Mouse (Mus musculus) yolk sac, embryonic 10.5 days (tissue): Measurements from ENCODE around the gene Scnn1a.

Source experiments
- DNase-seq: peaks from one replicate; pipeline ENCODE4 v3.0.0-alpha.2; 2017; ENCODE audit warnings: low spot score

Scnn1a gene

DNA sequence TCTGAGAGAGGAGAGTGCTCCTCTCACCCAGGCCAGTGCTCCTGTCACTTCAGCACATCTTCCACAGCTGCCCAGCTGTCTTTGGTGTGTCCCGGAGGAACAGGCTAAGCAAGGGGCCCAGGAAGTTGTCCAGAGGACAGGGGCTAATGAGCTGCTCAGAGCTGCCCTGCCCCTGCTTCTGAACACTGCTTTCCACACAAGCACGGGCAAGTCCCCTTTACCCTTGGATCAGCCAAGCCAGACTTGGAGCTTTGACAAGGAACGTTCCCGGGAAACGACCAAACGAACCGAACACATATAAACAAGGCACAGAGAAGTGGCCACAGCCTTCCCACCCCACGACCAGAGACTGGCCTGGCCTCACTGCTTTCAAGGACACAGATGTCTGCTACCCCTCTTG lies 23.6 kb downstream of the Scnn1a start:
- no peak for DNase-seq

DNA sequence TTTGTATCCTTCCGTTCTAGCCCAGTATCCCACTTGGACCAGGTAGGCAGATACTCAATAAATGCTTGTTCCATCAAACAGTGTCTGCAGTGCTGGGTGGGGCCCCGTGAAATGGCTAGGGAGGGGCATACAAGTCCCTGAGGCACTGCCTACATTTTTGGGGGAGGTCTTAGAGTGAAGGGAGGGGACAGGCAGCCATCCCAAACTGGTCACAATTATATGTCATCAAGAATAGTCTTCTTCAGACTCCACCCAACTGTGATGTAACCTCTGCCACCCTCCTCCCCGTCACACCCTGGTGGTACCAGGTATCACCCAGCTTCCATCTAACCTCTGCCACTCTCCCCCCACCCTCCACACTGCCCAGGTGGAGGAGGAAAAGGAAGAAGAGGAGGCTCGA lies 24.4 kb downstream of the Scnn1a start:
- DNase-seq = no peak

DNA sequence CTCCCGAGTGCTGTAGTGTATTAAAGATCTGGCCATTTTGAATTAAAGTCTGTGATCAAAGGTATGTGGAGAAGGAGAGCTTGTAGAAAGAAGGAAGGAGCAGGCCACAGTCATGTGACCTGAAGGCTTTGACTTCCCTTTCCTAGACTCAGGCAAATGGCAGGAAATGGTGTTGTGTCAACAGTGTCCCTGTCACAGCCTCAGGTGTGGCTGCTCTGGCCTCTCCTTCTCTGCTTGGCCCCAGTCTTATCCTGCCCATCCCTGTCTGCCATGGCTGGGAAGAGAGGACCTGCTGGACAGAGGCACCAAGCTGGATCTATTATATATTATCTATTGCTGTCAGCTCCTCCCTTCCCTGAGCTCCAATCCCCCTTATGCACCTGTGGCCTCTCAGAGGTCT lies 25.2 kb downstream of the Scnn1a start:
- no peak for DNase-seq

DNA sequence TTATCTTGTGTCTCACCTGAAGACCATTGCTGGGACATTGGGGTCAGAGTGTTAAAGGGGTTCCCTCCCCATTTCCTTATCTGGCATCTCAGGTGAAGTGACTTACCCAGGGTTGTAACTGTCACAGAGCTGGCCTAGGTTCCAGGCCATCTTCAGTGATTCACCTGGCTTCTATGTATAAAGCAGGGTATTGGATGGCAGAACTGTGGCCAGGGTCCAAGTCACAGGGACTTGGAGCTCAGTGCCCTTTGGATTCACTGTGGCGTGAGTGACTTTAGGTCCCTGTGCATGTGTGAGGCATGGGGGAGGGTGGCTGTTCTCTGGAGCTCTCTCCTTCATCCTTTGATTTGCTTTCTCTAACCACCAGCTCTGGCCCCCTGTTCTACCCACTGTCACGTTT lies 25.6 kb downstream of the Scnn1a start:
- no peak for DNase-seq

DNA sequence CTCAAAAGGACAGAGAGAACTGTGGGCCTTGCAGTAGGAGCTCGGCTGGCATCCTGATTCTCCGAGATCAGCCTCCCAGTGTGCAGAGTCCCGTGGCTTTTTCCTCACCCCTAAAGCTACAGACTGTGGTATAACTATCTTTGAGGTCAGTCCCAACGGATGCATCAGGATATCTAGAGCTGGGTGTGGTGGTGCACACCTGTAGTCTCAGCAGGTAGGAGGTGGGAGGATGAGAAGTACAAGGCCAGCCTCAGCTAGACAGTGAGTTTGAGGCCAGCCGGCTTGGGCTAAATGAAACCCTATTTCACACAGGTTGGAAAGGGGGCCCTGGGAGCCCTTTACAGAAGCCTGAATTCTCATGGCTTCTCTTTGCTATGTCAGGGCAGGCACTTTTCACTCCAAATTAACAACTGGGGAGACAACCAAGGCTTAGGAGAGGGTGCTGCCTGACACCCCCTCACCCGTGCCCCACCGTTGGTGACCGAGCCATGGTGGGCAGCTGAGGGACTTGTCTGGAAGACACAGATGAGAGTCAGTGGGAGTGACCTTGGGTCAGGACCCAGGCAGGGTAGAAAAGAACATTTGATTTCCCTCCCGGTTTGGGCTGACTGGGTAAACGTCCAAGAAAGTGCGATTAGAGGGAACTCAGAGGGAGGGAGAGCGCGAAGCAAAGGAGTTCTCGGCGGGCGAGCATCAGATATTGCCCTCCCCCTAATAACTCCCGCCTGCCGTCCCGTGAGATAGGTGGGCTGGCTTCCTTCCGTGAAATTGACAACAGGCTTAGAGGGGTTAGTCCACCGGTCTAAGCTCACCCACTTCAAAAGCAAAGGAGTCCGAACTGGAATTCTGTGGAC lies 28.5 kb downstream of the Scnn1a start, which contains the start of gene Tnfrsf1a:
Gene Tnfrsf1a, plus strand, starts transcription at position 642 of the 854 bp plus-strand sequence.
- peak; percentile 59 for DNase-seq

DNA sequence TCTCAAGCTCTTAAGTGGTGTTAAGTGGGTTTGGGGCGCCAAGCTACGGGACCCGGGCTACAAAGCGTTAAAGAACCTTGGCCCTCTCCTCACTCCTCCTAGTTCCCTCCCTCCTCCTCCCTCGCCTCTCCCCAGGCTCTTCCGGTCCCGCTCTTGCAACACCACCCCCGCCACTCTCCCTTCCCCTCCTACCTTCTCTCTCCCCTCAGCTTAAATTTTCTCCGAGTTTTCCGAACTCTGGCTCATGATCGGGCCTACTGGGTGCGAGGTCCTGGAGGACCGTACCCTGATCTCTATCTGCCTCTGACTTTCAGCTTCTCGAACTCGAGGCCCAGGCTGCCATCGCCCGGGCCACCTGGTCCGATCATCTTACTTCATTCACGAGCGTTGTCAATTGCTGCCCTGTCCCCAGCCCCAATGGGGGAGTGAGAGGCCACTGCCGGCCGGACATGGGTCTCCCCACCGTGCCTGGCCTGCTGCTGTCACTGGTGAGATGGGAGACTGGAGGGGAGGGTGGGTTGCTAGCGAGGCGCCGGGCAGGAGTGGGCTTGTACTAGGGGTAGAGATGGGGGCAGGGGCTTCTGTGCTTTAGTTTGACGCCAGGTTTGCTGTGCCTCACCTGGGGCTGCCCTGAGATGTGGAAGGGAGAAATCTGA lies 29.2 kb downstream of the Scnn1a start:
- peak; percentile 84 for DNase-seq

DNA sequence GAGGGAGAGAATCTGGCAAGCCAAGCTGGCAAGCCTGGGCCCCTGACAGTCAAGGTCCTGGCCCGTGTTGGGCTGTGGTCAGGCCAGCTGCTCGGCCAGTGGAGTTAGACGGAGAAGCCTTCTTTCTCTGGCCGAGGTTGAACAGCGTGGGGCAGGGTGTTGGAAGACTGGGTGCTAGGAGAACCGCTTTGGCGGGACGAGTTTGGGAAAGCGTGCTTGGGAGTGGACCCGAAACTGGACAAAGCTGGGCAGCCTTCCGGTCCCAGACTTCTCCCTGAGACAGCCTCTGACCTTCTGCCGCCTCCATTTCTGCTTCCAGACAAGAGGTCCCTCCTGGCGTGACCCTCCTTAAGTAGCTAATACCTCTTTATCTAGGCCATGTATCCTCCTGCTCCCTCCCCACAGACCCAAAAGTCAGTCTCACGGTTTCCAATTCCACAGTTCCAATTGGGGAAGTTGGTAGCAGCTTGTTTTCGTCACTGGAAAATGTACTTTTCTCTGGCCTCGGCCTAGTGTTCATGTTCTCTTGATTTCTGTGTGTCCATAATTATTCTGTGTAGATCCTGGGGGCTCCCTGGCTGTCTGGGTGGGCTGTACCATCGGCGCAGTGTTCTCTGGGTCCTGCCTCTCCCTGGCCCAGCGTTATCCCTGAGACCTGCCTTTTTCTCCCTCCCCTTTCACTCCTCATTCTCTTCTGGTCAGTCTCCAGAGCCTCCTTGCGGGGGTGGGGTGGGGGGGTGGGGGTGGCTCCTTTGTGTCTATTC lies 30.0 kb downstream of the Scnn1a start:
- DNase-seq = no peak

DNA sequence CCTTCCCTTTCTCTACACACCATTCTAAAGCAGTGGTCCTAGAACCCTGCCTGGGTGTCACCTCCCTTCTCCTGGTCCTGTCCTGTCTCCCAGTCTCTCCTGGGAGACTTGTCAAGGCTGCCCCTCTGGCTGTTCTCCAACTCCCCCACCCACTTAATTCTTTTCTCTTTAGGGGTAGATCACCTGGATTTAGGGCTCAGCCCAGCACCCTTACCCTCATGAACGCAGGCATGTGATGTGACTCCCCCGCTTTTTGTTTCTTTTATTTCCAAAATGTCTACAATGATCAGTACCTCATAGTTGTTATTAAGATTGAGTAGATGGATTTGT lies 30.5 kb downstream of the Scnn1a start:
- no peak for DNase-seq

DNA sequence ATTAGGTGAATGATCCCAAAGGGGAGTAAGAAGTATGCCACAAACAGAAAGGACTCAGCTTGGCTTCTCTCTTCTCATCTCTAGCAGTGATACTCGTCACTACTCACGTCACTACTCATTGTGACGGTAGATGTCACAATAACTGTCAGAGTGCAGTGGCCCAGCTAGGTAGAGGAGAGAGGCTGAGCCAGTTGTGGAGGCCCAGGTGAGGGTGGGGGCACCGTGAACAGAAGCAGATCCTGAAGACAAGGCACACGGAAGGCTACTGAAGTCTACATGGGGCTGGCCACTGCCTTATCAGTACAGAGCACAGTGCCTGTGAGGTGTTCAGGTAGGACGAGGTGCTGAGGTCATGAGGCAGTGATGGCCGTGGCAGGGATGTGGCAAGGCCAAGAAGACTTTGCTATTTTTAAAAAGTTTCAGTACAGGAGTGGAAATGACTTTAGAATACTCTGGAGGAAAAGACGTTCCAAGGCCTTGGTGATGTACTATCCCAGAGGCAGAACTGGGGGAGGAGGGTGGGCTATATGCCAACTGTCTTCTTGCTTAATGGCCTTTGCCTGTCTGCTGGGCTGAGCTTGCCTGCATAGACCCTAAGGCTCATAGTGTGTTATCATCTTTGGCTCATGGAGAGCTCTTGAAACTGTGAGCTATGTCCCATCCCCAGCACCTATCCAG lies 31.0 kb downstream of the Scnn1a start:
- no peak for DNase-seq

DNA sequence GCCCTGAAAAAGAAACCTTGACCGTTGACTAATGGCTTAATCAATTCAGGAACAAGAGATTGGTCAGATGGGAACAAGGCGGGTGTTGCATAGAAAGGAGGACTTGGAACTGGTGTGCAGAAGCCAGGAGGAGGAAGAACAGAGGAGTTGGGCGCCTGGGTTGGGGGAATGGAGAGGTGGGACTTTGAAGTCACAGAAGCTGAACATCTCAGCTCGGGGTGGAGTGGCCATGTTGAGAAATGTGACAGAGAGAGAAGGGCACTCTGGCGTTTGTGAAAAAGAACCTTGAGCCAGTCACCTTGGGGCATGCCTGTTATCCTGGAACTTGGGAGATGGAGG lies 31.6 kb downstream of the Scnn1a start:
- no peak for DNase-seq

DNA sequence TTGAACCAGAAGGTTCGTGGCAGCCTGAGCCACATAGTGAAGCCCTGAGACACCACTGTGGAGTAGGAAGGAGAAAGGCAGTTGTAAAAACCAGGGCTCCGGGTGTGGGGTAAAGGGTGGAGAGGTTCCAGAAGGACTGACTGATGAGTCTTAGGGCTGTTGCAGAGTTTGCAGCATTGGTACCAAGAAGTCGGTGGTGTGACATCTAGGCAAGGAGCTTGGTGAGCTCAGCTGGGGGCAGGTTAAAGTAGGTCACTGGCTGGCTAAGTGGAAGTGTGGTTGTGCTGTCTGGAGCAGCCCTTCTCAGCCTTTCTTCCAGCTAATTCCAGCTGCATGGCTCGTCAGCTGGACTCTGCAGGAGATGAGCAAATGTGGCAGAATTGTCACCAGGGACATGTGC lies 32.4 kb downstream of the Scnn1a start:
- DNase-seq = no peak

DNA sequence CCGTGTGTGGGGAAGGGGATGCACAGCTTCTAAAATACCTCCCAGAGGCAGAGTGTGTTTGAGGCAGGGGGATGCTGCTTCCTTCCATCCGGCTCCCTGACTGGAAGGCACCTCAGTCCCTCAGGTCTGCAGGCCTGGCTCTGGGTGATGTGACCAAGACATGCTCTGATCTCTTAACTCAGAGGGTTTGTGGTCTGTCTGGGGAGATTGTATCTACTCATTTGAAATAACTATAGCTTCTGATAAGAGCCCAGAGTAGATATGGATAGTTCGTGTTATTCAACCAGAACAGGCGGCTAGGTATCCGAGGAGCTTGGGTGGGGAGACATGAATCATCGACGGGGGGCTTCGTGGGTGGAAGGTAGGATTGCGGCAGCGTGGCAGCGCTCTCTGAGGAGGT lies 32.8 kb downstream of the Scnn1a start:
- no peak for DNase-seq

DNA sequence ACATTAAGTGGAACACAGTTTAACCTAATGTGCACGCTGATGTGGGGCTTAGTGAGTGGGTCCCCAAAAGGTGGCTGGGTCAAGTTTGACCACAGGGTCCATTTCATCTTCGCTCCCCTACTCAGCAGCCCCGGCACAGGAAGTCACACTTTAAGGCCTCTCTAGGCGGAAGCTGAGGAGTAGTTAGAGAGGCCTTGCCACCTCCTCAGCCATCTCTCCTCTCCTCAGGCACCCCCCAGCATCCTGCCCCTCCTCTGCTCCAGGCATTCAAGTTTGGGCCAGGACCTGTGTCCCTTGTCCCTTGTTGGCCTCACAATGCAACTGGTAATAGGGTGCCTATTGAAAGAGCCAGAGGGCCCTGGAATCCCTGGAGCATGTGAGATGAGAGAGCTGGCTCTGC lies 33.2 kb downstream of the Scnn1a start:
- DNase-seq = no peak

DNA sequence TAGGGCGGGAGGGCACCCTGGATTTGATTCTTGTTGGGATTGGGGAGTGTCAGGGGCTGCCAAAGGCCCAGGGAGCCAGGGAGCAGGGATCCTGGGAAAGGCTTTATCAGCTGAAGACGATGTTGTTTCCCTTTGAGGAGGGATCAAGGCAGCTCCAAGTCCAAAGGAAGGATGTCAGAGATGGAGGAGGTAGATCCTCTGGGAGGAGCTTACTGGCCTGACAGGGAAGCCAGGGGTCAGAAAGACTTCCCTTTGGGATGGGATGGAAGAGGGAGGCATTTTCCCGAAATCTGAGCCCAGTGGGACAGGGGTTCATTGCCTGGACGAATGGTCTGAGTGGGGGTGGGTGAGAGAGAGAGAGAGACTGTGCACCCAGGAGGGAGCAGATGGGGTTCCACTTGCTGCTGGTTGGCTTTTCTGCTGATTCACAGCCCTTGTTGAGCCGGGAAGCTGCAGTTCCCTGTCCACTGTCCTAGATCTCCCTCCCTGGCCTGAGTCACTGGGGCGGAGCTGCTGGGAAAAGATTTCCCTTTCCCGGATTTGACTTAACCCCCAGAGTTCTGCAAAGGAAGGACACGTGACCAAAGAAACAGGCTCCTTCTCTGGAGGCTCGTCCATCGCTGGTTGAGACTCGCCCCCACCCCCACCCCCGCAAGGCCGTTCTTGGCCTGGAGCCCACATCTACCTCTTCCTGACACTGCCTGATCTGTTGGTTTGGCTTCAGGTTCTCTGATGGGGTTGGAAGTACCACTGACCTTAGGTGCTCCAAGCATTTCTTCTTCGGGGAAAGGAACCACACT lies 34.1 kb downstream of the Scnn1a start:
- peak; percentile 85 for DNase-seq

DNA sequence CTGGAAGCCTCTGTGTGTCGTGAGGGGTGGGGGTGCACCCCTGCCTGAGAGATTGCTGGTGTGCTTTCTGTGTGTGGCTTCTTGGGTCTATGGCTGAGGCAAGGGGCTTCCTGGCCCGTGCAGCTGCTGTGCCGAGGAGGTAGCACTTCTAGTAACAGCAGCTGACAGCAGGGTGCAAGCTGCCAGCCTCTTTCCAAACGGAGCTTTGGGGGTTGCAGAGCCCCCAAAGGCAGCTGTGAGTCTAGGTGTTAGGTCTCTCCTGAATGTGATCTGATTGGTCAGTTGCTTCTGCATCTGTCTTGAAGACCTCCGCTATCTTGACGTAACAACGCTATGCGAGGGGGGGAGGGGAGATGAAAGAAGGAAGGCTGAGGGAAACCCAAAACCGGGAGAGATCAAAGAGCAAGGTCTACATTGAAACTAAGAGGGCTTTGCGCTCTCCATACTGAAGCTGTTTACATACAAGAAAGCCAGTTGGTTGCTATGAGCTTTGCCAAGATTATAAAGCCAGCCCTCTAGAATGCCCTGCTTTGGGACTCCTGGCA lies 34.8 kb downstream of the Scnn1a start:
- peak; percentile 56 for DNase-seq

DNA sequence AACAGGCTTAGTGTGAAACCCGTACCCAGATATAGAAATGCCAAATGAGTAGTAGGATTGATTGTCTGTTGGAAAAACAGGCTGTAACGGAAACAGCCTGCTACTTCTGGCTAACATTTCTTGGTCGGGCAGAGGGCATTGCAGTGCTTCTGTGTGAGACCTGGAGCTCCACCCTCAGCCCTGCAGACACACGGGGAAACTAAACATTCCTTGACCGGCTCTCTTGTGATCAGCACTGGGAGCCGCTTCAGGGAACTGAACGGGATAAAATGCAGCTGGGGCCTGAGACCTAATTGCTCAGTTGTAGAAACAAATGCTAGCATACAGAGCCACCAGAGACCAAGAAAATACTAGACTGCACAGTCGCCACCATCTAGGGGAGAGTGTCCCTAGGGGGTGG lies 35.8 kb downstream of the Scnn1a start:
- peak; percentile 67 for DNase-seq

DNA sequence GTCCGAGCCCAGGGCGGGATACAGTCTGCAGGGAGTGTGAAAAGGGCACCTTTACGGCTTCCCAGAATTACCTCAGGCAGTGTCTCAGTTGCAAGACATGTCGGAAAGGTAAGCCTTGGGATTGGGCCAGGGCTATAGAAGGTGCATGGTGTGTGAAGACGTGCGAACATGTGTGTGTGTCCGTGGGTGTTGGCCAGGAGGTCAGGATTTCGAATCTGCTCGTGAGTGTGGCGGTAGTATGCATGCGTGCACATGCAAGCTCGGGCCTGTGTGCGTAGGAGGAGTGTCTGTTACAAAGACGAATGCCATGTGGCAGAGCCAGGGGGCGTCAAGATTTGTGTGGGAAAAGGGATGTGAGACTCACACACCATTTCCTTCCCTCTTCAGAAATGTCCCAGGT lies 36.9 kb downstream of the Scnn1a start:
- DNase-seq = no peak

DNA sequence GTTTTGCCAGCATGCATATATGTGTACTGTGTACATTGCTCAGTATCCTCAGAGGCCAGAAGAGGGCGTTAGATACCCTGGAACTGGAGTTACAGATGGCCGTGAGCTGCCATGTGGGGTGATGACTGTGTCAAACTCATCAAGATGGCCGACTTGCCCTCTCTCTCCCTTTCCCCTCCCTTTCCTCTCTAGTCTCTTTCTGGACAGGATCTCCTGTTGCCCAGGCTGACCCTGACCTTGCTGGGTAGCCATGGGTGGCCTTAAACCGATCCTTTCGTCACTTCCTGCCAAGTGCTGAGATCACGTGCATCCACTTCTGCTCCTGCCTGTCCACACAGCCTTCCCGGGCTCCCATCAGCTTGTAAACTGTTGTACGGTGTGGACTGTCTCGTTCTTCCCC lies 39.5 kb downstream of the Scnn1a start:
- DNase-seq = no peak

DNA sequence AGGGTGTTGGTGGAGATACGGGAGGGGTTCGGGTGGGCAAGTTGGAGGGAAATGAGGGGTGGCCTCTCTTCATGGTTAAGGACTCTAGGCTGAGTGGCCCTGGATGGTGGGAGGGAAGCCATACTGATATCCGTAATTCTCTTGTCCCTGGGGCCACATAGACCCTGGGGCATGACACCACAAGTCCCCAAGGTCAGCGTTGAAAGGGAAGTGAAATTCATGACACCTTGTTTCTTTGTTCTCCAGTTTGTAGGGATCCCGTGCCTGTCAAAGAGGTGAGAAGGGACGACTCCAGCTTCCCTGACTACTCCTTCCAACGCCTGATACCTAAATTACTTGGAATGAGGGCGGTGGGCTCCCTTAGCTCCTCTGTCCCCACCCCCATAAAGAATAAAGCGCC lies 40.4 kb downstream of the Scnn1a start:
- no peak for DNase-seq

DNA sequence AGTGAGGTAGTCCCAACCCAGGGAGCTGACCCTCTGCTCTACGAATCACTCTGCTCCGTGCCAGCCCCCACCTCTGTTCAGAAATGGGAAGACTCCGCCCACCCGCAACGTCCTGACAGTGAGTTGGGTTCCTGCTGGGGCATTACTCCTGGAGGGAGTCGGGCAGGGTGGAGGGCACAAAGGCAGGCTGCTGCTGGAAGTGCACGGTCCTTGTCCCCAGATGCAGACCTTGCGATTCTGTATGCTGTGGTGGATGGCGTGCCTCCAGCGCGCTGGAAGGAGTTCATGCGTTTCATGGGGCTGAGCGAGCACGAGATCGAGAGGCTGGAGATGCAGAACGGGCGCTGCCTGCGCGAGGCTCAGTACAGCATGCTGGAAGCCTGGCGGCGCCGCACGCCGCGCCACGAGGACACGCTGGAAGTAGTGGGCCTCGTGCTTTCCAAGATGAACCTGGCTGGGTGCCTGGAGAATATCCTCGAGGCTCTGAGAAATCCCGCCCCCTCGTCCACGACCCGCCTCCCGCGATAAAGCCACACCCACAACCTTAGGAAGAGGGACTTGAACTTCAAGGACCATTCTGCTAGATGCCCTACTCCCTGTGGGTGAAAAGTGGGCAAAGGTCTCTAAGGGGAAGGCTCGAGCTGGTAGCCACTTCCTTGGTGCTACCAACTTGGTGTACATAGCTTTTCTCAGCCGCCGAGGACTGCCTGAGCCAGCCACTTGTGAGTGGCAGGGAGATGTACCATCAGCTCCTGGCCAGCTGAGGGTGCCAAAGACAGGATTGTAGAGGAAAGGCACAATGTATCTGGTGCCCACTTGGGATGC lies 41.2 kb downstream of the Scnn1a start:
- DNase-seq = no peak

DNA sequence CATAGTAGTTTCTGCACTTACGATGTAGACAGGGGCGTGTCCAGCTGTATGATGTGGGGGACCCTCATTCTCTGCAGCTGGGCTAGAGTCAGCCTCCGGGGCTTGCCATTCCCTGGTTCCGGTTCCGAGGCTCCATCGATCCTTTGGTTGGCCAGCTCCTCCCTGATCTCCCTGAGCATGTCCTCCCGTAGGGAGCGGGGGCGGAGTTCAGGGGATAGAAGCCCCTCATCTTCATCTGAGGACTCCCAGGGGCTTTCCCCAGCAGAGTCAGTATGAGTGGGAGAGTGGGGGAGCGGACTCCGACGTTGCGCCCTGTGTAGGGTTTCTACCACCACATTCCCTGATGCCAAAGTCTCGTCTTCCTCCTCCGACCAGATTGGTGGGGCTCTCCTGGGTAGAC lies 42.6 kb downstream of the Scnn1a start:
- no peak for DNase-seq
